Mouse (Mus musculus) myocyte (in vitro differentiated cells): Measurements from ENCODE around the gene Ffar2. TPM values are rescaled to one million over a fixed set of nuclear protein-coding genes. Genes with fewer than 3 reads are reported as not detected.

Experiments used
- H3K27me3 ChIP-seq: one replicate; pipeline ENCODE4 v1.6.1; 2011; ENCODE audit not compliant: control insufficient read depth, insufficient read depth, insufficient read length
- H3K36me3 ChIP-seq: one replicate; pipeline ENCODE4 v1.6.1; 2011; ENCODE audit not compliant: control insufficient read depth, insufficient read depth
- H3K4me2 ChIP-seq: one replicate; pipeline ENCODE4 v1.6.1; 2011; ENCODE audit warnings: low read depth, control low read depth
- H3K4me3 ChIP-seq: one replicate; pipeline ENCODE4 v1.5.1; 2011; ENCODE audit warnings: mild to moderate bottlenecking, control low read depth, moderate library complexity
- H3K79me2 ChIP-seq: one replicate; pipeline ENCODE4 v1.6.1; 2011; ENCODE audit not compliant: control insufficient read depth, insufficient read depth
- H3ac ChIP-seq: one replicate; pipeline ENCODE4 v1.6.1; 2011; ENCODE audit not compliant: control insufficient read depth, insufficient read length
- CEBPB ChIP-seq: IDR thresholded peaks from 2 replicates; pipeline ENCODE4 v1.6.1; 2011; ENCODE audit warnings: mild to moderate bottlenecking, moderate library complexity; ENCODE audit not compliant: poor library complexity, insufficient read depth, severe bottlenecking
- E2F4 ChIP-seq: IDR thresholded peaks from one replicate; pipeline ENCODE4 v1.6.1; 2011; ENCODE audit warnings: mild to moderate bottlenecking, control low read depth, moderate library complexity; ENCODE audit not compliant: insufficient read depth
- MAX ChIP-seq: IDR thresholded peaks from one replicate; pipeline ENCODE4 v1.6.1; 2011; ENCODE audit warnings: low read depth, mild to moderate bottlenecking, control low read depth
- MYOD1 ChIP-seq, 3 experiments: IDR thresholded peaks; one replicate each; pipeline ENCODE4 v1.6.1; 2011; ENCODE audit warnings: control low read depth in 2 of 3, low read depth in 2 of 3, mild to moderate bottlenecking in 2 of 3, moderate library complexity in 1 of 3; ENCODE audit not compliant: insufficient read length in 2 of 3, control insufficient read depth in 1 of 3
- MYOG ChIP-seq, 3 experiments: IDR thresholded peaks; one replicate each; pipeline ENCODE4 v1.6.1; 2011; ENCODE audit warnings: control low read depth in 2 of 3, low read depth in 2 of 3, mild to moderate bottlenecking in 2 of 3; ENCODE audit not compliant: insufficient read length in 2 of 3, control insufficient read depth in 1 of 3, insufficient read depth in 1 of 3
- POLR2A ChIP-seq: IDR thresholded peaks from one replicate; pipeline ENCODE4 v1.6.1; 2011; ENCODE audit warnings: low read depth, mild to moderate bottlenecking, control low read depth, moderate library complexity; ENCODE audit not compliant: insufficient read length
- POLR2AphosphoS2 ChIP-seq: IDR thresholded peaks from one replicate; pipeline ENCODE4 v1.6.1; 2011; ENCODE audit warnings: low read depth, control low read depth; ENCODE audit not compliant: insufficient read length
- REST ChIP-seq: IDR thresholded peaks from one replicate; pipeline ENCODE4 v1.6.1; 2011; ENCODE audit warnings: mild to moderate bottlenecking, control low read depth, moderate library complexity; ENCODE audit not compliant: insufficient read depth, insufficient read length
- SRF ChIP-seq: IDR thresholded peaks from one replicate; pipeline ENCODE4 v1.6.1; 2011; ENCODE audit warnings: low read depth; ENCODE audit not compliant: control insufficient read depth, insufficient read length
- TCF12 ChIP-seq: IDR thresholded peaks from one replicate; pipeline ENCODE4 v1.6.1; 2011; ENCODE audit warnings: mild to moderate bottlenecking, control low read depth; ENCODE audit not compliant: poor library complexity, insufficient read depth, severe bottlenecking
- TCF3 ChIP-seq: IDR thresholded peaks from one replicate; pipeline ENCODE4 v1.6.1; 2011; ENCODE audit warnings: low read depth, control low read depth; ENCODE audit not compliant: insufficient read length
- USF1 ChIP-seq: IDR thresholded peaks from one replicate; pipeline ENCODE4 v1.6.1; 2011; ENCODE audit warnings: low read depth, mild to moderate bottlenecking, control low read depth, moderate library complexity
- polyA plus RNA-seq: library from polyadenylated mRNA; unstranded; fragments of >200 nt; fragmentation: generic; extraction: Trizol; gene quantifications from one replicate; pipeline ENCODE4 v1.2.1, GENCODE M21; 2012; ENCODE audit warnings: missing spikeins

The Ffar2 gene
- polyA plus RNA-seq, 1 experiment: not detected

- H3K79me2 ChIP-seq: no peaks in the 10 kb centered on the region
- no peak overlapping the region for H3K4me3 ChIP-seq
- H3K36me3 ChIP-seq: no peaks in the 10 kb centered on the region
- no peaks in the 10 kb centered on the region for H3K27me3 ChIP-seq
- no peak for TF ChIP-seq CEBPB
- TF ChIP-seq REST: no peak
- no peak for TF ChIP-seq MYOG (IDR thresholded peaks at IDR 0.05; ENCODE audit: control insufficient read depth in 1 of 3, insufficient read depth in 1 of 3, insufficient read length in 2 of 3, low read depth in 2 of 3)
- no peak for TF ChIP-seq MYOD1 (IDR thresholded peaks at IDR 0.05; ENCODE audit: control insufficient read depth in 1 of 3, insufficient read length in 2 of 3, low read depth in 2 of 3)
- no peak for TF ChIP-seq TCF3
- no peak overlapping the region for H3ac ChIP-seq
- H3K4me2 ChIP-seq: no peak overlapping the region
Measured at GRCm38 (mm10) chr7:30794921-30795320, 28.7 kb downstream of the Ffar2 start.

- Histone ChIP-seq H3ac (no peak overlapping the region), H3K27me3 (no peaks in the 10 kb centered on the region), H3K79me2 (no peaks in the 10 kb centered on the region), H3K4me3 (no peak overlapping the region), H3K4me2 (no peak overlapping the region), H3K36me3 (no peaks in the 10 kb centered on the region)
- TF ChIP-seq POLR2A (no peak), TCF12 (no peak)
Measured at GRCm38 (mm10) chr7:30791921-30792320, 31.7 kb downstream of the Ffar2 start.

GRCm38 (mm10) chr7:30790141-30790540, 33.4 kb downstream of the Ffar2 start:
- Histone ChIP-seq H3K79me2 (no peaks in the 10 kb centered on the region), H3ac (no peak overlapping the region), H3K4me3 (no peak overlapping the region), H3K36me3 (no peaks in the 10 kb centered on the region), H3K27me3 (no peaks in the 10 kb centered on the region), H3K4me2 (no peak overlapping the region)
- TF ChIP-seq POLR2AphosphoS2 (no peak), MYOD1 (IDR thresholded peaks at IDR 0.05; ENCODE audit: control insufficient read depth in 1 of 3, insufficient read length in 2 of 3, low read depth in 2 of 3) (no peak), MAX (no peak), SRF (no peak), TCF3 (no peak), USF1 (no peak), CEBPB (no peak), E2F4 (no peak), REST (no peak), MYOG (IDR thresholded peaks at IDR 0.05; ENCODE audit: control insufficient read depth in 1 of 3, insufficient read depth in 1 of 3, insufficient read length in 2 of 3, low read depth in 2 of 3) (no peak), POLR2A (no peak), TCF12 (no peak)

DNA sequence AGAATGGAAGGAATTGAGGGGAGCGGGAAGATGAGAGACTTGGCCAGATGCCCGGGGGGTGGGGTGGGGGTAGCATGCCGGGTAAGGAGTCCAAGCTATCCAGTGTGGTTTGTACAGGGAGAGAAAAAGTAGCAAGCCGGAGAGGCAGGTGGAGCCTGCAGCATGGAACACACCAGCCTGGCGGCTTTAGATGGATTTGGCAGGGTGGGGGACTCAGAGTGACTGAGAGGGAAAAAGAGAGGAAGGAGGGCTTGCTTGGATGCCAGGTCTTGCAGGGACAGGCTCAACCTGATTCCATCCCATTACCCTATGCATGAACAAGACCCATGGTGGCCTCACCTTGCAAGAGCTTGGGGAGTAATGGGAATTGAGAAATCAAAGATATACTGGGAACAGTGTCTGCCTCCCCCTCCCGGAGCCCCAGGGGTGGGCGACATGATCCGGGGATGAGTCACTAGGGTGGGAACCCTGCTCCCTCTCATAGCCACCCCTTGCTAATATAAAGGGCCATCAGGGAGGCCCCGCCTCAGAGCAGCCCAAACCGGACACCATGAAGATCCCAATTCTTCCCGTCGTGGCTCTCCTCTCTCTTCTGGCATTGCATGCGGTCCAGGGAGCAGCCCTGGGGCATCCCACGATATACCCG, 36.1 kb downstream of the Ffar2 start, which contains the start of gene Krtdap:
TSS of gene Krtdap (plus strand) at position 520 of the 646 bp plus-strand sequence.
- Histone ChIP-seq H3K36me3 (no peaks in the 10 kb centered on the region), H3ac (no peak within 1 kb of the TSS), H3K4me3 (no peak within 1 kb of the TSS), H3K27me3 (no peaks in the 10 kb centered on the region), H3K4me2 (no peak within 1 kb of the TSS), H3K79me2 (no peaks in the 10 kb centered on the region)
- TF ChIP-seq TCF12 (no peak), REST (no peak), MAX (no peak), MYOD1 (IDR thresholded peaks at IDR 0.05; ENCODE audit: control insufficient read depth in 1 of 3, insufficient read length in 2 of 3, low read depth in 2 of 3) (no peak), E2F4 (no peak), TCF3 (no peak), POLR2AphosphoS2 (no peak), USF1 (no peak), POLR2A (no peak), SRF (no peak), MYOG (IDR thresholded peaks at IDR 0.05; ENCODE audit: control insufficient read depth in 1 of 3, insufficient read depth in 1 of 3, insufficient read length in 2 of 3, low read depth in 2 of 3) (no peak)

GRCm38 (mm10) chr7:30785721-30786546, 37.6 kb downstream of the Ffar2 start:
- no peak overlapping the region for H3K4me2 ChIP-seq
- no peak for TF ChIP-seq POLR2AphosphoS2
- TF ChIP-seq POLR2A: no peak
- TF ChIP-seq MYOG (IDR thresholded peaks at IDR 0.05; ENCODE audit: control insufficient read depth in 1 of 3, insufficient read depth in 1 of 3, insufficient read length in 2 of 3, low read depth in 2 of 3): no peak

More at GRCm38 (mm10) chr7:30785721-30786546, 37.6 kb downstream of the Ffar2 start:
- Histone ChIP-seq H3K36me3 (no peaks in the 10 kb centered on the region), H3K27me3 (no peaks in the 10 kb centered on the region), H3ac (no peak overlapping the region), H3K4me3 (no peak overlapping the region), H3K79me2 (no peaks in the 10 kb centered on the region)
